Mouse (Mus musculus): Measurements from ENCODE around the gene Ms4a6c. TPM values are rescaled to one million over a fixed set of nuclear protein-coding genes. Genes with fewer than 3 reads are reported as not detected.

Ms4a6c gene
- polyA plus RNA-seq (2012; rRNA removed): 10.9 and 11.9 TPM in 2 replicates

DNA sequence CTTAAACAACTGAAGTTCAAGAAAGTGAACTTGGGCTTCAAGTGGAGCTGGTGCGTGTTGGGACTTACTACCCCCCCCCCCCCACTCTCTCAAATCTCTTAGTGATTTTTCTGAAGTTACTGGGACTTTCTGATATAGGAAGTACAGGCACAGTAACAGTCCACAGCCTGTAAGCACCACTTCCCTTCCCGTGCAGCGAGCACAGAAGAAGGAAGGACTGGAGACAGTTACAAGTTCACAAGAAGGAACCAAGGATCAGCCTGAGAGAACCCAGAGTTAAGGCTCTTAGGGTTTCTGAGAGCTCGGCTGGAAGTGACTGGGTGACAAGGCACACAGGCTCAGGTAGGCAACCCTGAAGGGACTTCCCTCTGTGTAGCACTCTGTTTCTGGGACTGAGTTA, at the start of gene Ms4a6c:
TSS of gene Ms4a6c (plus strand) at position 152 of the 400 bp plus-strand sequence.

GRCm38 (mm10) chr19:11443338-11443737, 25.8 kb upstream of the Ms4a6c start, which contains the start of gene Ms4a4b:
Gene Ms4a4b, plus strand, starts transcription at chr19:11443553.

DNA sequence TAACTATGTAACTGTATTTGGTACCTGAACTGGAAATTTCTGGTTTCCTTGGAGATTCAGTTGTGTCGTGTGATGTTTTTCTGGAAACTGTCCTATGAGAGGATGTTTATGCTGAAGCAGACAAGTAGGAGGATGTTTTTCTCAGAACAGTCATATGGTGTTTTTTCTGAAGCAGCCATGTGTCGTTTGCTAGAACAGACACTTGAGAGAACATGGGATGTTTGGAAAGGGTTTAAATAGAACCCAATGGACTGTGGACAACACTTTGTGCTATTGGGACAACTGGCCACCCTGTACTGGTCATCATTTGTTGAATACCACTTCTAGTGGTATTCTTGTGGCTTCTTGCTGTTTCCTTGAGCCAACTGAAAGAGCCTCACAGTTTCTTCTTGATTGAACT, 16.6 kb downstream of the Ms4a6c start, which contains the start of gene Gm8369:
TSS of gene Gm8369 (plus strand) at position 193 of the 400 bp plus-strand sequence.

GRCm38 (mm10) chr19:11516246-11516645, 47.1 kb downstream of the Ms4a6c start, which contains the start of gene Ms4a6b:
Gene Ms4a6b, plus strand, starts transcription at chr19:11516512.

Other genes starting within 250 kb of the Ms4a6c start
- not detected in 2 replicates for gene Ms4a12, start 236.9 kb upstream of the Ms4a6c start, polyA plus RNA-seq (2012; rRNA removed)
- 0.21 and 0.40 TPM in 2 replicates for gene Ms4a1, start 203.1 kb upstream of the Ms4a6c start, polyA plus RNA-seq (2012; rRNA removed)
- not detected in 2 replicates for gene Ms4a5, start 185.5 kb upstream of the Ms4a6c start, polyA plus RNA-seq (2012; rRNA removed)
- gene Ms4a14, start 154.9 kb upstream of the Ms4a6c start, polyA plus RNA-seq (2012; rRNA removed): 0.07 and 0.09 TPM in 2 replicates
- 1.7 and 2.2 TPM in 2 replicates for gene Ms4a7, start 133.2 kb upstream of the Ms4a6c start, polyA plus RNA-seq (2012; rRNA removed)
- 0.68 TPM in 2 replicates for gene Ms4a4a, start 93.8 kb upstream of the Ms4a6c start, polyA plus RNA-seq (2012; rRNA removed)
- gene Ms4a4c, start 64.6 kb upstream of the Ms4a6c start, polyA plus RNA-seq (2012; rRNA removed): 1.7 and 3.1 TPM in 2 replicates
- 0.41 and 0.71 TPM in 2 replicates for gene Ms4a4b, start 25.8 kb upstream of the Ms4a6c start, polyA plus RNA-seq (2012; rRNA removed)
- 1.0 and 1.4 TPM in 2 replicates for gene Gm8369, start 16.6 kb downstream of the Ms4a6c start, polyA plus RNA-seq (2012; rRNA removed)
- 6.1 and 8.9 TPM in 2 replicates for gene Ms4a6b, start 47.1 kb downstream of the Ms4a6c start, polyA plus RNA-seq (2012; rRNA removed)
- 0.84 and 0.89 TPM in 2 replicates for gene Ms4a4d, start 67.4 kb downstream of the Ms4a6c start, polyA plus RNA-seq (2012; rRNA removed)
- 6.1 and 6.2 TPM in 2 replicates for gene Ms4a6d, start 135.5 kb downstream of the Ms4a6c start, polyA plus RNA-seq (2012; rRNA removed)
- 0.52 and 0.58 TPM in 2 replicates for gene Ms4a2, start 154.4 kb downstream of the Ms4a6c start, polyA plus RNA-seq (2012; rRNA removed)
- 20.7 and 27.6 TPM in 2 replicates for gene Ms4a3, start 171.5 kb downstream of the Ms4a6c start, polyA plus RNA-seq (2012; rRNA removed)
- 0.11 TPM in 1 of 2 replicates, not detected in the other for gene Oosp2, start 191.2 kb downstream of the Ms4a6c start, polyA plus RNA-seq (2012; rRNA removed)
- gene Oosp1, start 221.8 kb downstream of the Ms4a6c start, polyA plus RNA-seq (2012; rRNA removed): 0.06 and 0.12 TPM in 2 replicates
- gene Oosp3, start 227.7 kb downstream of the Ms4a6c start, polyA plus RNA-seq (2012; rRNA removed): not detected in 2 replicates

Measured in liver, embryonic 18 days (tissue).